Mouse (Mus musculus): ENCODE results near the gene Msantd2.

Gene Msantd2

GRCm38 (mm10) chr9:37501170-37501569 lies 12.1 kb downstream of the Msantd2 start:
- no peak for DNase-seq (ENCODE audit: low read depth in 1 of 2, low spot score in 2 of 2)

- DNase-seq (ENCODE audit: low read depth in 1 of 2, low spot score in 2 of 2), result no peak
Observed at GRCm38 (mm10) chr9:37504348-37504747, 15.2 kb downstream of the Msantd2 start.

- no peak for DNase-seq (ENCODE audit: low read depth in 1 of 2, low spot score in 2 of 2)
Observed at GRCm38 (mm10) chr9:37506023-37506422, 16.9 kb downstream of the Msantd2 start.

- DNase-seq (ENCODE audit: low read depth in 1 of 2, low spot score in 2 of 2), result no peak
Observed at GRCm38 (mm10) chr9:37512097-37512496, 23.0 kb downstream of the Msantd2 start.

GRCm38 (mm10) chr9:37514456-37514855 lies 25.3 kb downstream of the Msantd2 start:
- no peak for DNase-seq (ENCODE audit: low read depth in 1 of 2, low spot score in 2 of 2)

- no peak for DNase-seq (ENCODE audit: low read depth in 1 of 2, low spot score in 2 of 2)
Observed at GRCm38 (mm10) chr9:37517467-37517866, 28.3 kb downstream of the Msantd2 start.

GRCm38 (mm10) chr9:37518991-37519390 lies 29.9 kb downstream of the Msantd2 start:
- DNase-seq (ENCODE audit: low read depth in 1 of 2, low spot score in 2 of 2), result no peak

GRCm38 (mm10) chr9:37519995-37520394 lies 30.9 kb downstream of the Msantd2 start:
- no peak for DNase-seq (ENCODE audit: low read depth in 1 of 2, low spot score in 2 of 2)

GRCm38 (mm10) chr9:37525461-37525860 lies 36.3 kb downstream of the Msantd2 start:
- no peak for DNase-seq (ENCODE audit: low read depth in 1 of 2, low spot score in 2 of 2)

GRCm38 (mm10) chr9:37526443-37527395 lies 37.6 kb downstream of the Msantd2 start:
- no peak for DNase-seq (ENCODE audit: low read depth in 1 of 2, low spot score in 2 of 2)

- DNase-seq (ENCODE audit: low read depth in 1 of 2, low spot score in 2 of 2), result no peak
Observed at GRCm38 (mm10) chr9:37527396-37528224, 38.5 kb downstream of the Msantd2 start, which contains the start of gene Esam. Gene Esam, plus strand, starts transcription at chr9:37528078.

- no peak for DNase-seq (ENCODE audit: low read depth in 1 of 2, low spot score in 2 of 2)
Observed at GRCm38 (mm10) chr9:37528225-37528970, 39.3 kb downstream of the Msantd2 start.

- no peak for DNase-seq (ENCODE audit: low read depth in 1 of 2, low spot score in 2 of 2)
Observed at GRCm38 (mm10) chr9:37530031-37530887, 41.1 kb downstream of the Msantd2 start.

- no peak for DNase-seq (ENCODE audit: low read depth in 1 of 2, low spot score in 2 of 2)
Observed at GRCm38 (mm10) chr9:37530888-37531705, 42.0 kb downstream of the Msantd2 start.

GRCm38 (mm10) chr9:37536851-37537250 lies 47.7 kb downstream of the Msantd2 start:
- no peak for DNase-seq (ENCODE audit: low read depth in 1 of 2, low spot score in 2 of 2)

- DNase-seq (ENCODE audit: low read depth in 1 of 2, low spot score in 2 of 2), result no peak
Observed at GRCm38 (mm10) chr9:37537658-37538250, 48.6 kb downstream of the Msantd2 start.

- no peak for DNase-seq (ENCODE audit: low read depth in 1 of 2, low spot score in 2 of 2)
Observed at GRCm38 (mm10) chr9:37539170-37540025, 50.3 kb downstream of the Msantd2 start, which contains the start of gene Vsig2. Gene Vsig2, plus strand, starts transcription at chr9:37539255.

- no peak for DNase-seq (ENCODE audit: low read depth in 1 of 2, low spot score in 2 of 2)
Observed at GRCm38 (mm10) chr9:37540226-37540625, 51.1 kb downstream of the Msantd2 start.
